Mouse (Mus musculus) mature B cell (primary cell): ENCODE data around the gene Npm3.

Experiments
- in situ Hi-C: fragments of 300-500 bp; cut with MboI; formaldehyde crosslinking; loops from 2 replicates; pipeline ENCODE4 v1.14.3; 2019

Gene Npm3

GRCm38 (mm10) chr19:45734762-45735161 is 14.6 kb downstream of the Npm3 start:
- in situ Hi-C loops = no loop called here

GRCm38 (mm10) chr19:45734191-45734590 is 15.2 kb downstream of the Npm3 start:
- in situ Hi-C loops = no loop called here

GRCm38 (mm10) chr19:45733564-45733963 is 15.8 kb downstream of the Npm3 start:
- in situ Hi-C loops = no loop called here

GRCm38 (mm10) chr19:45731658-45732057 is 17.7 kb downstream of the Npm3 start:
- in situ Hi-C loops = no loop called here

- in situ Hi-C loops = no loop called here
Observed at GRCm38 (mm10) chr19:45730042-45730441, 19.3 kb downstream of the Npm3 start.

- in situ Hi-C loops = no loop called here
Observed at GRCm38 (mm10) chr19:45727231-45727630, 22.2 kb downstream of the Npm3 start.

- in situ Hi-C loops = no loop called here
Observed at GRCm38 (mm10) chr19:45725677-45726277, 23.6 kb downstream of the Npm3 start.

- in situ Hi-C loops = no loop called here
Observed at GRCm38 (mm10) chr19:45722188-45722587, 27.2 kb downstream of the Npm3 start.

- in situ Hi-C loops = no loop called here
Observed at GRCm38 (mm10) chr19:45718286-45718685, 31.1 kb downstream of the Npm3 start.

GRCm38 (mm10) chr19:45717493-45718220 is 31.7 kb downstream of the Npm3 start:
- in situ Hi-C loops = no loop called here

- in situ Hi-C loops = no loop called here
Observed at GRCm38 (mm10) chr19:45708704-45709103, 40.7 kb downstream of the Npm3 start.
